Mouse (Mus musculus) NIH3T3 (cell line): ENCODE results near the gene Echdc3.
A peak's percentile ranks its signal among the peaks of the same experiment; 100 is the strongest.

Experiments used
- DNase-seq: peaks from one replicate; pipeline ENCODE4 v3.0.0-alpha.2; 2012; ENCODE audit warnings: low read depth

The Echdc3 gene

DNA sequence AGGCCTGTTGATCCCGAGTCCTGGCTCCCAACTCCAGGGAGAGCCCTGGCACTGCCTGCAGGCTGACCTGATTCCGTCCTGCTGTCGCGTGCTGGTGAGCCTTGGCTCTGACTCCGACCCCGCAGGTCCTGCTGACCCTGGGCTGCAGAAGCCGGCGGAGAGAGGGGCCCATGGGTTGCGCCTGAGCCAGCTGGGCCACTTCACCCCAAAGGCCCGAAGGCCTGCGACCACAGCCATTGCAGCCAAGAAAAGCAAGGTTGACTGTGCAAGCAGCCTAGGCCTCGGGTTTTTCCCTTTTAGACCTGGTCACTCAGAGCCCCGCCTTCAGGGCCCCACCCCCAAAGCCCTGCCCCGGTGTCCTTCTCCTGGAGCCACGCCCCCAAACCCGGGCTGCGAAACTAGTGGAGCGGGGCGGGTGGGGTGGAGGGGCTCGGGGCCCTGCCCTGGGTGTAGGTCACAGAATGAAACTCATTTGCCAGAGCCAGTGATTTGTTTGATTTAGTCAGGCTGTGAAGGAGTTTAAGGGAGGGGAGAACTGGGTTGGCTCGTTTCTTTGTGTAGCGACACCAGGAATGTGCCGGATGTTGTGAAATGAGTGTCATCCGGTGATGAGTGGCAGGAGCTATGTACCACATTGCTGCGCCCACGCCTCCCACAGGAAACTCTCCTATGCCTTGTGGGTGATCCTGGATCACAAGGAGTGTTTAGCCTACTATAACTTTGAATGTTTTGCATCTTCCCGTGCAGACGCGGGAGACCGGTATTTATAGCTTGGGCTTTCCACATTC is at the start of gene Echdc3:
Echdc3 (minus strand) TSS at position 310 of the 788 bp plus-strand sequence.
- peak; percentile 95 for DNase-seq

DNA sequence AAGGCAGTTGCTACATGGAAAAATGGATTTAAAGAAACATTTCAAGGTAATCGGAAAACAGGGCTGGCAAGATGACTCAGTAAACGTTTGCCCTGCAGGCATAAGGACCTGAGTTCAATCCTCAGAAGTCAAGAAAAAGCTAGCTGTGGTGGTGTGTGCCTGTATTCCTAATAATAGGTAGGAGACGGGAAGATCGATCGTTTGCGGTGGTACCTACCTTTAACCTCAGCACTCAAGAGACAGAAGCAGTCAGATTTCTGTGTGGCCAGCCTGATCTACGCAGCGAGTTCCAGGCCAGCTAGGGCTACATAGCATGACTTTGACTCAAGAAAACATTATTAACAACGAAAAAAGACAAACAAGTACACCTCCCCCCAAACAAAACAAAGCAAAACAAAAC is 48.9 kb upstream of the Echdc3 start:
- no peak for DNase-seq

DNA sequence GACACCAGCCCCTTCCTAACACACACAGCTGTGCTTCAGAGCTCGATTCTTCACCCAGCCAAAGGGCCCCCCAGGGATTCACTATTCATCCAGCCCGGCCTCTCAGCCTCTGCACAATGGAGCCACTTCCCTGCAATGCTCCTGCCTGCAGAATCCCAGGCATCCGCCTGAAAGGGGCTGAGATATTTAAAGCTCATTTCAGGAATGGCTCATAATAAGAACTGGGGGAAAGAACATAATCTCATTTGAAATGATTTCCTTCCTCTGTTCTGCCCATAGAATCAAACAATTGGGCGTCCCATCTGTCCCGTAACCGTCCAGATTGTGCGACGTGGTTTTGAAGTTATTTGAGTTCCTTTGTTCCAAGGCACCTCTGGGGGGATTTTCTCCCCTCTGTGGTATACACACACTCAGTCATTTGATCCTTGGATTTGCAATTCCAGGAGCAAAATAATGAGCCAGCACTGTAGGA is 48.4 kb upstream of the Echdc3 start:
- no peak for DNase-seq

DNA sequence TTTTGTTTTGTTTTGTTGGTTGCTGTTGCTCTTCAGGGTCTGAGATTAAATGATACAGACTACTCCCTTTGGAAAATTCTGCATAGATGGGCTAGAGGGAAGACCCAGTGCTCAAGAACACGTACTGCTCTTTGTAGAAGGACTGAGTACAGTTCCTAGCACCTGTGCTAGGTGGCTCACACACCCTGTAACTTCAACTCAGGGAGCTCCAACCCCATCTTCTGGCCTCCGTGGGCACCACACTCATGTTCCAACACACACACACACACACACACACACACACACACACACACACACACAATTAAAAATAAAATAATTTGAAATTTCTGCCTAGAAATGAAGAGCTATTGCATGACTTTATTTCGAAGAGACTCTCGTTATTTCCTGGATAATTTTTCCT is 47.8 kb upstream of the Echdc3 start:
- DNase-seq: no peak

DNA sequence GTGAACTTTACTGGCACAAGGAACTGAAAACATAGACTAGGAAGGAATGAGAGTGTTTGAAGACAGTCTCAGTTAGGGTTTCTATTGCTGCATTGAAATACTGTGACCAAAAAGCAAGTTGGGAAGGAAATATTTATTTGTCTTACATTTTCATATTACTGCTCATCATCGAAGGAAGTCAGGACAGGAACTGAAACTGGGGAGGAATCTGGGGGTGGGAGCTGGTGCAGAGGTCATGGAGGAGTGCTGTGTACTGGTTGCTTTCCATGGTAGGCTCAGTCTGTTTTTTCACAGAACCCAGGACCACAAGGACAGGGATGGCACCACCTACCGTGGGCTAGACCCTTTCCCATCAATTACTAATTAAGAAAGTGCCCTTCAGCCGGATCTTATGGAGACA is 46.3 kb upstream of the Echdc3 start:
- DNase-seq: no peak

DNA sequence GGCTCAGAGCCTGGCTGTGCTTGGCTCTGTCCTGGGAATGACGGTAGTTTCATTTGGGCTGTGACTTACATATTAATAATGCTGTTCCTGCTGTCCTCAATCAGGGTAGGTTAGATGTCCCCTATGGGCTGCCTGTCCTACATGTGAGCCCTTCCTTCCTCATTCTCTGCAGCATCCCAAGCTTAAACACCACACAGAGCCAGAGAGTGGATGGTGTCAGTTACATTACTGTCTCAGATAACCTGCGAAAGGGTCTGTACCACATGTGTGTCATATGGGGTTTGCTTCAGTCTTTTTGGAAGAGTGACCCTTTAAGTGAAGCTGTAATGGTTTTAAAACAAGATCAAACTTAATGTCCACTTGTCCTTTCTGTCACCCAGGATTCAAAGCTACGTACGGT is 45.2 kb upstream of the Echdc3 start:
- DNase-seq: no peak

DNA sequence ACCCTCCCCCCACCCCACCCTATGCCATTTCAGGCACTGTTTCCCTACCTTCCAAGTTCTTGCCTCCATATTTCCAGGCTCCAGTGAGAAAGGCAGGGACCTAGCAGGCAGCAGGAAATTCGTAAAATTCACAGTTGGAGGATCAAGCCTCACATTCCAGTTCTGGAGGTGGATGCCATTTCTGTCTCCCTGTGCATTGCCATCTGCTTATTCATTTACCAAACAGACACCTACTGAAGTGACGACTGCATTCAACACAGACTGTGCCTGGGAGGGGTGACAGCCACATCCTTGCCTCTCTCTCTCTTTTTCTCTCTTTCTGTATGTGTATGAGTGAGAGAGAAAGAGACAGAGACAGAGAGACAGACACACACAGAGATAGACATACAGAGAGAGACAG is 44.3 kb upstream of the Echdc3 start:
- no peak for DNase-seq

DNA sequence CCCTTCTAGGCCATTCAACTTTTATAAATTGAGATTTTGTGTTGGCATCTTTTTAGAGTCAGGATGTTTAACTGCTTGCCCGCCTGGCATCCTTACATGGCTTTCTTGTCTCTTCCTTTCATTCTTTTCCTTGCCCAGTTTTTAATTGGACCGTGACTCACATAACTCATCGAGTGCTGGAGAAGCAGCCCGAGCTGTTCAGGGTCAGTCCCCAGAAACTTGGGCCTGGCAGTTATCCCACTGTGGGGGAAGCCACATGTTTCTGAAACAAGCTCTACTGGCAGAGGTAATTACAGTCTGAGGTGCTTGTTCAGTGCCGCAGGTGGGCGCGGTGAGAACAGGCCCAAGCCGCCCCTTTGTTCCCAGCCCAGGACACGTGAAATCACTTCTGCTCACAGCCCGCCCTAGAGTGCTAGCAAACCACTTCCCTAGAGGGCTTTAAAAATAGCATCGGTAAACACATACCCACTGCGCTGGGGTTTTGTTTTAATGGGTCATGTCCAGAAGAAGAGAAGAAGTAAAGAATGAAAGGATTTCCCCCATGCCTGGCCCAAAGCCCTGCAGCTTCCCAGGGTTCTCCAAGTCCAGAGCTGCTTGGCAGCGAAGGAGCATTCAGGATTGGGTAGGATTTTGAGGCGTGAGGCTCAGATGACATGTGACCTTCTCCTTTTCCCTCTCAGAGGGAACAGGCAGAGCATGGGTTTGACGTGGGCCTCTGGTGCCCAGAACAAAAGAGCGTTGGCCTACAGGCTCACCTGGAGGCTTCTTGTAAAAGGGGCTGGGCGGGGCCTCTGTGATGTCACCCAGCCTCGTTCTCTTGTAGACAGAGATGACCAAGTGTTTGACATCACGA is 43.4 kb upstream of the Echdc3 start:
- DNase-seq: peak; percentile 86

DNA sequence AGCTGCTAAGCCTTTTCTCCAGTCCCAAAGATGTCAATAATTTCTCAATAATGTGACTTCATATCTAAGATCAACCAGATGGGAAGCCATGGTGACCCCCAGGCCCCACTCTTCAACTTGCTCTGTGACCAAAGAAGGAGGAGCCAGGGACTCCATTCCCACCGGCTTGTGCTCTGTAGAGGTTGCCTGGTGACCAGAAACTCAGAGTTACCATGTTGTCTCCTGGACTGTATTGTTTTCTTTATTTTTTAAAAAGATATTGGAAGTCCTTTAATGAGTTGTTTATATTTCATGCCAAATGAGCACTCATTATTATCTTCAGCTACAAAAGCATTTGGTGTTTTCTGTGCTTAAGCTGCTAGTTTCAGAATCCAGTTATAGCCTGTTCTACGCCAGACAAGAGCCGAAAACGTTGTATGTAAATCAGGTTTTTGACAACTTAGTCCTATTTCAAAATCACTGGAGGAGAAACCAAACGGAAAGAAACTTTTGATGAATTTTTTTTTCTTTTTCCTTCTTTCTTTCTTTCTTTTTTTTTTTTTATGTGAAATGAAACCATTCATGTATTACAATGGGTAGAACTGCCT is 42.7 kb upstream of the Echdc3 start:
- DNase-seq: no peak

DNA sequence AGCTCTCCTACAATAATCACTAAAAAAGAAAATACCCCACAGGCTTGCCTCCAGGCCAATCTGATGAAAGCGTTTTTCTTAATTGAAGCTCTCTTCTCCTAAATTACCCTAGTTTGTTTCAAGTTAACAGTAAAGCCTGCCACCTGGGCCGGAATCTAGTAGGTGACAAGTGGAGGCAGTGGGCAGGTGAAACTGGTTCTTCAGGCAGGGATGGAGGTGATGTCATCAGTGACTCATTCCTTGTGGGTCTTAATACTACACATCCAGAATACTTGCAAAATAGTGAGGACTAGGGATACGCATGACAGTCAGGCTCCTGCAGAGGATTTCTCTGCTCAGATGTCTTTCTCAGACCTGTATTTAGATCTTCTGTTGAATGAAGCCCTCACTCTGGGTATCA is 39.7 kb upstream of the Echdc3 start:
- peak; percentile 34 for DNase-seq

DNA sequence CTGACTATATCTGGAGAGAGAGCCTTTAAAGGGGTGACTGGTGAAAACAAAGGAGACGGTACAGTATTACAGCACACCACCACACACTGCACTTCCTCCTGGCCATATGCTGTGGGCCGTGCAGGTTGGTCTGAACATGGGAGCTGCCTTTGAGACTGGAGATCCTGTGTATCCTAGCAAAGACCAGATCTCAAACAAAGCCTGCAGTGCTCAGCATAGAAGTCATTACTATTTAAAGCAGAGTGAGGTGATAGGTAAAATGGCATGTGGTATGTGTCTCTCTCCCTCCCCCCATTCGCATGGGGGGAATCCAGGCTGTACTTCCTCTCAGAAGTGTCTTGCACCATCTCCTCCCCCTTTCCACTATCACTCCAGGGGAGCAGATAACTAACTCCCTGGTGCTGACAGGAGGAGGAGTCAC is 38.3 kb upstream of the Echdc3 start:
- no peak for DNase-seq

DNA sequence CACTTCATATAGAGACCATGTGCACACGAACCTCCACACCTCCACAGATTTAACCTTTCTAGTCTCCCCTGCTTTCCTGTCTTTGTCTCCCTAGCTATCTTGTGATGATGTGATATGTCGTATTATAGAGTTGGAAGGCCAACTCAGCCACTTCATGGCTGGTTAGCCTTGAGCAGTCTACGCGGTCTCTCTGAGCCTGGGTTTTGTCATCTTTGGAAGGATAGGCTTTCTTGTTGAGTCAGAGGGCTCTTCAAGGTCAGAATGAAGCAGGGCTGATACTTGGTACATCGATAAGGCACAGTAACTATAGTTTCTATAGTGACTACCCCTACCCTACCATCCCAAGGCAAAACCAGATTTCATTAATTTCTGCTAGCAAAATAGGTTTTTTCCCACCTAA is 28.6 kb upstream of the Echdc3 start:
- DNase-seq: no peak

DNA sequence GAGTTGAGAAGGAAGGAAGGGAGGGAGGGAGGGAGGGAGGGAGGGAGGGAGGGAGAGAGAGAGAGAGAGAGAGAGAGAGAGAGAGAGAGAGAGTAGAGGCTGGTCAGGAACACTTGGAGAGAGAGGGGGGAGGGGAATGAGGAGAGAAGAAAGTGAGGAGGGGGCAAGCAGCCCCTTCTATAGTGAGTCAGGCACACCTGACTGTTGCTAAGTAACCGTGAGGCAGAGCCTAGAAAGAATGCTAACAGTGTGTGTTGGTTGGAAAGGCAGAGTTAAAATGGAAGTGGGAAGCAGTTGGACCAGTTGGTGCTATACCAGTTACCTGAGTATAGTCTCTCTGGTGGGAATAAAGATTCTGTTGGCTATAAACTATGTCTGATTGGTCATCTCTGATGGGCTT is 27.2 kb upstream of the Echdc3 start:
- no peak for DNase-seq

DNA sequence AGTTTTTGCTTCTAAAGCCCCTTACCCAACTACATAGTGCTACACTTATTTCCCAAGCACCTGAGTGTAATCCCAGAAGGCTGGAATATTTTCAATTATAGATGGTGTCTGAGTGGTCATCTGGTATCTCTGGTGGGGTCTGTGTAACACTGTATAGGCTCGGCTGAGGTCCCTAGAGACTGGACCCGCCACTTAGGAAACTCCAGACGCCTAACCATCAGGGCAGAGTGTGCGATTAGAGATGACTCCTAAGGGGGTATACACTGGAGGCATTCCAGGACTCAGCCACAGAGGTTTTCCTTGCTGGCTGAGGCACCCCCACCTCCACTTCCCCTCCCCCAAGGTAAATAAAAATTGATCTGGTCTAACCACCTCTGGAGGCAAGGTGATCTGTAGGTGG is 26.5 kb upstream of the Echdc3 start:
- DNase-seq: no peak

DNA sequence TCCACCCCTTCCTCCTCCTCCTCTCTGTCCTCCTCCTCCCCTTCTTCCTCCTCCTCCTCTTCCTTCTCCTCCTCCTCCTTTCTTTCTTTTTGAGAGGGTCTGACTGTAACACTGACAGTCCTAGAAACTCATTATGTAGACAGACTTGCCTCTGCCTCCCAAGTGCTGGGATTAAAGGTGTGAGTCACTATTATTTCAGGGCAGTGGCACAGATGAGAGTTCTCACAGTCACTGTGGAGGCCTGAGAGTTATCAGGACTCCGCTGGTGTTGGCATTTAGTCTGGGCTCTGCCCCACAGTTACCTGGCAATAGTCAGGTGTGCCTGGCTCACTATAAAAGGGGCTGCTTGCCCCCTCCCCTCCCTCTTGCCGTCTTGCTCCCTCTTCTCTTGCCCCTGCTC is 25.8 kb upstream of the Echdc3 start:
- DNase-seq: no peak

DNA sequence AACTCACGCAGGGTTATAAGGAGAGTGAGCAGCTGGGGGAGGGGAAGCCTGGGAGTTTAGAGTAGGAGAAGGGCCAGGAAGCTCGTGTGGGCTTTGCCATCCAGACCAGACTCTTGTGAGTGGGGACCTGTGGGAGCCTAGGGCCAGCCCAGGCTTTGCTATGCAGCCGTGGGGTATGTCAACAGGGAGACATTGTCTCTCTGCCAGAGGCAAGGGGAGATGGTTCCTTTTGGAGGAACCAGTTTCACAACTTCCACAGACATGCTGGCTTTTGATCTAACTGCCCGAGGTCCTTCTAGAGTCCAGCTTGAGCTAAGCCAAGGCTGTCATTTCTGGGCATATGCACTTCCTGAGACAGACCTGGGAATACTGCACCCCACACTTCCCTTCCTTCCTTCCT is 25.4 kb upstream of the Echdc3 start:
- no peak for DNase-seq

DNA sequence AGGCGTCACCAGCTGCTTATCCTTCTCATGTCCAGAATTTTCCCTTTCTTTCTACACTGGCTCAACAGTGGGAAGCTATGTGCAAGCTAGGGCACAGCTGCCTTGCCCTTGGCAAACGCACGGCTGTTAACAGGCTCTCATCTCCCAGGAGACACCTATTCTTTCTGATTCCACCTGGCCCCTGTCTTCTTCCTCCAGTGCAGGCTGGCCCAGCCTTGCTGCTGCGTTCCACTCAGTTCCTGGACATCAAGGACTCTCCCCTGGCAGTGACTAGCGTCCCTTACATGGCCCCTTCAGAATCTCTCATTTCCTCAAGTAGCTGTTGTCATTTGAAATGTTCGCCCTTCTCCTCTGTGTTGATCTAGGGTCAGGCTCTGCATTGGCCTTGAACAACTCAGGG is 20.5 kb upstream of the Echdc3 start:
- DNase-seq: no peak

DNA sequence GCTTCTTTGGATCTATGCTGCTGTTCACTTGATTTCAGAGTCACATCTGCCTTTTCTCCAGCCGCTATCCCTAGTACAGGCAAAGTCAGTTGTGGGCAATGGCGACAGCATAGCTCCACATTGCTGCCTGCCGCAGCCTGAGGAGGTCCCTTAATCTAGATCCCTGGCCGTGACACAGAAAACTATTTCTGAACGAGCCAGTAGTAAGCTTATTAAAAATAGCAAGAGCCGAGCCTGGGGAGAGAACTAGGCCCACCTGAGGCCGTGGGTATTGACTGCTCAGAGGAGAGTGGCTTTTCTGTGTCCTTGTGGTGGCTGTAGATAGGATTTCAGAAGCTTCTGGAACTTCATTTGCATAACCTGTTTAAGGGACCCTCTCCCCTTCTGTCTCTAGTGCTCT is 19.9 kb upstream of the Echdc3 start:
- no peak for DNase-seq

DNA sequence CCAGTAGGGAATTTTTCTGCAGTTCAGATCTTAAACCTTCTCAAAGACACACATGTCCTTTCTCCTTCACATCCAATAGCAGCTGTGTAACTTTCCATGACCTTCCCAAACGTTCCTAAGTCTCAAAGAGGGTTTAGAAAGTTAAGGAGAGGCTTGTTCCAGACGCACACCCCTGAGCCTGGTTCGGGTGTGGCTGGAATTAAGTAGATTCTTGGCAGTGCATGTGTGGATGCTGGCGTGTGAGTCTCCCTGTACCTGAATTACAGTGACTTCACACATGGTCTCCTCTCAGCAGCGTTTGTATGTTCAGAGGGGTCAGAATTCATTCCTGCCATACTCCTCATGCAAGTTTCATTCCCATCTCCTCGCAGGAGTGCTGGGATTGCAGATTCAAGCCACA is 18.0 kb upstream of the Echdc3 start:
- no peak for DNase-seq

DNA sequence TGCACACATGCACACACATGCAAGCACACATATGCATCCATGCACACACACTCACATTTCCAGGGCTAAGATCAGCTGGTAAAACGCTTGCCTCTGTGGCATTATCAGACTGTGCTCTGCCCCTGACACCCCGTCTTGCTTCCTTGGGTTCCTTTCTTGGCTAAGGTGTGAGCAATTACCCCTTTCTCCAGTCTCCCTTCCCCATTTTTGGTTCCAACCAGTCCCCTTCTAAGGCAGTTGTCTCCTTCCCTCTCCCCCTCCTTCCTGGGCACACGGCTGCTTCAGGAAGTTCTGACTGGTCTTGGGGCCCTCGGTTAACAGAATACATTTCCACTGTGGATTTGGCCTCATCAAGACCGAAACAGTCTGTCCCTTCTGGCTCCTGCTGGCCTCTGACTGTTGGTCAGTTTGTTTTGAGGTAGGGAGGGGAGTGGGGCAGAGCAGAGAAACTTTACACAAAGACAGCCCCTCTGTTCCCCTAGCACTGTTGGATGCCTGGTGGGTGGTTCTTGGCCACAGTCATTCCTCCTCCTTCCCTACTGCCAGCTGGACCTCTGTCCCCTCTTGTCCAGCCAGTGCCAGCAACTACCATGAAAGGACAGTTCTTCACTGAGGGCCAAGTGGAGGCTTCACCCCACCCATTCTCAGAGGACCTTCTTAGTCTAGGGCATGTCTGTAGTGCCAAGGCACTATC is 16.9 kb upstream of the Echdc3 start:
- no peak for DNase-seq

DNA sequence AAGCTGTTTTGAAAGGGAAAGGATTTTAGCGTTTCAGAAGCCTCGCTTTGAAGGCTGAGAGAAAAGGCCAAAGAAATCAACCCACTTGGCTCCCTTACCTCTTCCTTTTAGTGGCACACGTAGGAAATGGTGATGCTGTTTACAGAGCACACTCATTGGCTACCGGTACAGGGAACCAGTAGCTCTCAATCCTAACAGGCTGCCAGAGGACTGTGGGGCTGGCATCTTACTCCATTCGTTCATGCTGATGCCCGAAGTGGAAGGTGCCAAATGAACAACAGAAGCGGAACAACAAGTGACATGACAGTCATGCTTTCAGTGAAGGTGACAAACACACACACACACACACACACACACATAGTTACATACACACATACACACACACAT is 14.2 kb upstream of the Echdc3 start:
- DNase-seq: no peak

DNA sequence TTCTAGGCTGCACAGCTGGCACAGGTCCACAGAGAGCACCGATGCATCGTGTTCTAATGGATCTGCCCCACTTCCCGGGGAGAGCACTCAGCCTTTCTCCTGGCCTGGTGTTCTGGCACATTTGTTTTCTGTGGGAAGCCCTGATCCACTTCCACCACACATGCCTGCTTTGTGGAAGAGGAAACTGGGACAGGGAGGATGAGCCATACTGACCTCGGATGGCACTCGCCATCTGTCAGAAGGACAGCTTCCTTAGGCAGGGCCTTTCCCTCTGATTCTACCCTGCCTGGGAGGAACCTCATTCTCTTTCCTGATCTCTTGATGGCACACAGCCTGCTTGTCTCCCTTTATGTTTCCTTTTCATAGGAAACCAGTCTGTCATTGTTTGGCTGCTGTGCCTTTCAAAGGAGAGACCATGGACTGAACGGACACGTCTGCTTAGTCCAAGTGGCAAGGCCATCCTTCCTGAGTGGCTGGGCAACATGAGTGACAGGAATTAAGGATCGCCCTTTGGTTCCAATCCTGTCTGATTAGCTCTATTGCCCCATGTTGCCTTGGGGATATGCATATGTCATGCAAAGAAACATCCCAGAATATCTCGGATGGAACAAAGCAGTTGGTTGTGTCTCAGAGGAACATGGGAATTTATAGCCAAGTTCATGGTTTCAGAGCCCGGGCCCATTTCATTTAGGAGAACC is 13.7 kb upstream of the Echdc3 start:
- no peak for DNase-seq
